Mouse (Mus musculus) embryonic facial prominence, embryonic 12.5 days (tissue): ENCODE results near the gene Med25. TPM values are rescaled to one million over a fixed set of nuclear protein-coding genes. Genes with fewer than 3 reads are reported as not detected.
A peak's percentile ranks its signal among the peaks of the same experiment; 100 is the strongest.

ENCODE experiments used
- ATAC-seq: fragments of 200-750 bp; cut with Nextera tagmentation; 2 replicates; pipeline ENCODE4 v1.8.0; 2017; ENCODE audit not compliant: insufficient number of reproducible peaks, insufficient read depth, low FRiP score, low TSS enrichment
- H3K27ac ChIP-seq: fragments of 300-500 bp; sonication (generic); 2 replicates; pipeline ENCODE4 v1.5.1; 2016; ENCODE audit warnings: mild to moderate bottlenecking
- H3K27me3 ChIP-seq: fragments of 300-500 bp; sonication (generic); 2 replicates; pipeline ENCODE4 v1.6.1; 2016; ENCODE audit warnings: mild to moderate bottlenecking, moderate library complexity
- H3K36me3 ChIP-seq: fragments of 300-500 bp; sonication (generic); 2 replicates; pipeline ENCODE4 v1.6.1; 2016; ENCODE audit warnings: mild to moderate bottlenecking
- H3K4me1 ChIP-seq: fragments of 300-500 bp; sonication (generic); 2 replicates; pipeline ENCODE4 v1.6.1; 2016
- H3K4me2 ChIP-seq: fragments of 300-500 bp; sonication (generic); replicated peaks from 2 replicates; pipeline ENCODE4 v1.6.1; 2016; ENCODE audit warnings: mild to moderate bottlenecking, moderate library complexity
- H3K4me3 ChIP-seq: fragments of 300-500 bp; sonication (generic); 2 replicates; pipeline ENCODE4 v1.5.1; 2016; ENCODE audit warnings: mild to moderate bottlenecking
- H3K9ac ChIP-seq: fragments of 300-500 bp; sonication (generic); 2 replicates; pipeline ENCODE4 v1.6.1; 2016; ENCODE audit warnings: mild to moderate bottlenecking, moderate library complexity
- H3K9me3 ChIP-seq: fragments of 300-500 bp; sonication (generic); 2 replicates; pipeline ENCODE4 v1.6.1; 2016; ENCODE audit warnings: mild to moderate bottlenecking, moderate library complexity
- WGBS: fragments of 180-500 bp; shearing (Covaris S2); methylation state at CpG from one replicate; pipeline ENCODE4 v1.1.7; 2016; 5-methylcytosine and 5-hydroxymethylcytosine counted together
- polyA plus RNA-seq: library from polyadenylated mRNA; unstranded; fragments of >200 nt; fragmentation: Nextera tagmentation; extraction: Ambion mirVana; gene quantifications from 2 replicates; pipeline ENCODE4 v1.2.1, GENCODE M21; 2016

Med25 gene
- polyA plus RNA-seq, 1 experiment from 2014 or later: 113 TPM

DNA sequence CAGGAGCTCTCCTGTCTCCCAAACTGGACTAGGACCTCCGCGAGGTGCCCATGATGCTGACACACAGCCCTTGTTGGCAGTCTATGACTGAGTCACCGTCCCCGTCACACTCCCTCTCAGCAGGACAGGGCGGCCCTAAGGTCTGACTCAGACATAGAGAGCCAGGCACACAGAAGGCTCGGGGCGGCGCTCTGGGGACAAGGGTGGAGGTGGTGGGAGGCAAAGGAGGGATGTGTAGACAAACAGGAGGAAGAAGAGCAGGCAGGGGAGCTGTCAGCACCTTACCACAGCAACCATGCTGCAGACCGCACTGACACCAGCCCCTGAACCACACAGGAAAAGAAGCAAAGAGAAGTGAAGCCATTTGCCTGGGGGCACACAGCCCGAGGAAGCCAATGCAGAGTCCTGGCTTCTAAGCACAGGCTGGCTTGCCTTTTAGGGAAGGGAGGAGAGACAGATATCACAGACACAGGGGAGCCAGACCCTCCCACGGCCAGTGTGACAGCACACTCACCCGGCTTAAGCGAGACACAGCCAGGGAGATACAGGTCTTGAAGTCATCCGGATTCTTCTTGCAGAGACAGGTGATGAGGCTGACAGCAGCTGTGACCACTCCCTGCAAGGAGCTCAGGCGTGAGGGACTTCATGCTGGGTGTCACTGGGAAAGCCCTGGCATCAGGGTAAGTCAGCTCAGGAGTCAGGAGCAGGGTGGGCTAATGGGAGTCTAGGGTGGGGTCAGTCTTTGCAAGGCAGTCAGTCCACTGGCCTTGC is 16.4 kb upstream of the Med25 start:
- no peak overlapping the region for H3K4me2 ChIP-seq
- ATAC-seq: no peak
- no peak overlapping the region for H3K27ac ChIP-seq
- H3K4me3 ChIP-seq: no peak overlapping the region
- no peaks in the 10 kb centered on the region for H3K4me1 ChIP-seq
- H3K9ac ChIP-seq: no peak overlapping the region
- no peaks in the 10 kb centered on the region for H3K9me3 ChIP-seq
- H3K27me3 ChIP-seq: no peaks in the 10 kb centered on the region
- peaks cover 97% of the 10 kb centered on the region for H3K36me3 ChIP-seq
- WGBS: 88% methylated on average over 15 of the region's 15 CpGs

DNA sequence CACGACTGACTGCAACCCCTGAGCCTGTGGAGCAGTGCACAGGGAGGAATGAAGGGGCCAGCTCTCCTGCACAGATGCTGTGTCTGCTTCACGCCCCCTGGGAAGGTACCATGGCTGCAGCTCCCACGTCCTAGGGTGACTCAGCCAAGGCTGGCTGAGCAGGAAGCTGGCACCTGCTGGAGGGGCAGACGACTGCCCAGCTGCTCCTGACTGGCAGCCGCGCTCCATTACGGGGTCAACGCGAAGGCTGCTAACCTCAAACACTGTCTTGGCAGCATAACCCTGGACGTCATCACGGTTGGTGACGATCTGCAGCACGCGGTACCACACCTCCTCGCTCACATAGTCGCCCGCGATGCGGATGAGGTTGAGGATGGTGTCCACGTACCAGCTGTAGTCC is 12.9 kb upstream of the Med25 start:
- Histone ChIP-seq H3K9me3 (no peaks in the 10 kb centered on the region), H3K27ac (0 out of 2 replicates have a peak overlapping the region, but pooled peaks have one; percentile 17), H3K4me2 (no peak overlapping the region), H3K9ac (no peak overlapping the region), H3K4me1 (peaks cover 13% of the 10 kb centered on the region), H3K27me3 (no peaks in the 10 kb centered on the region), H3K36me3 (peaks cover 90% of the 10 kb centered on the region), H3K4me3 (no peak overlapping the region)
- 95% methylated on average over 20 of the region's 20 CpGs for WGBS
- no peak for ATAC-seq

DNA sequence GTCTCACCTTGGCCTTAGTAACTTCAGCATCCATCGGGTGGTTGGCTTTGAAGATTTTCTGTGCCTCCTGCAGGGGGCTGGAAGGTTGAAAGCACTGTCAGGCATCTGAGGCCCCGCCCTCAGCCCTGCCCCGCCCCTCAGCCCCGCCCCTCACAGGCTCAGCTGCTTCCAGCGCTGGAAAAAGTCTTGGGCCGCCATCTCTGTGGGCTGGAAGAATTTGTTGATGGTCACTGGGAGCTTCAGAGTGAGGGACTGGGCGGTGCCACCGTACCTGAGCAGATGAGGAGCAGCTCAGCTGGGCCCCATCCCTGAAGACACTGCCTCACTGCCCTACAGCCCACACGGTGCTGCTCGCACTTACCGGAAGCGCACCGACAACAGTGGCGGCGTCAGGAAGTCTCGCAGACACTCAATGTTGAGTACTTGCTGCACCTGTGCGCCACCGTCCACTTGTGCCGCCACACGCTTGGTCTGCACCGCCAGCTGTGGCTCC is 8.8 kb upstream of the Med25 start:
- H3K4me1 ChIP-seq: peaks cover 29% of the 10 kb centered on the region

DNA sequence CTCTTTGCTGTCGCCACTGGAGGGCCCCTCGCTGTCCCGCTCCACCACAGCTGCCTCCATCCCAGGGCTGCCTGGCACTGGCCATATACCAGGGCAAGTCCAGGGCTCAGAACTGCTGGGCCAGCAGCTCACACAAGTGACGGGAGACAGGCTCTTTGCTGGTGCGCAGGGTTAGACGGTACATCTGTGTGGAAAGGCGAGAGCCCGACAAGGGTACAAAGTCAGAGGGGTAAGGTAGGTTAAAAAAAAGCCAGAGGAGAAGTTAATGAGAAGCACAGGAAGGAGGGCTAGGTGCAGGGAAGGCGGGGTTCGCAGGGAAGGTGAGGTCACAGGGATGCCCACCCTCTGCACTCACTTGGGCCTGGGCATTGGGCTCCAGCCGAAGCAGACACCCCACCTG is 8.1 kb upstream of the Med25 start:
- WGBS: 86% methylated on average over 11 of the region's 11 CpGs
- H3K4me3 ChIP-seq: no peak overlapping the region

More for the DNA sequence above, 8.8 kb upstream of the Med25 start:
- H3K36me3 ChIP-seq: peaks cover 69% of the 10 kb centered on the region
- H3K27me3 ChIP-seq: no peaks in the 10 kb centered on the region
- no peaks in the 10 kb centered on the region for H3K9me3 ChIP-seq
- peak overlapping the region; percentile 46; the same call in 1 of the 2 replicates for H3K27ac ChIP-seq
- 20% methylated on average over 21 of the region's 21 CpGs for WGBS
- H3K4me3 ChIP-seq: peak overlapping the region; percentile 21
- H3K4me2 ChIP-seq: peak overlapping the region; percentile 48
- H3K9ac ChIP-seq: no peak overlapping the region; the same call in 1 of the 2 replicates
- 0 out of 2 replicates have a peak, but pooled peaks have one; percentile 41 for ATAC-seq

DNA sequence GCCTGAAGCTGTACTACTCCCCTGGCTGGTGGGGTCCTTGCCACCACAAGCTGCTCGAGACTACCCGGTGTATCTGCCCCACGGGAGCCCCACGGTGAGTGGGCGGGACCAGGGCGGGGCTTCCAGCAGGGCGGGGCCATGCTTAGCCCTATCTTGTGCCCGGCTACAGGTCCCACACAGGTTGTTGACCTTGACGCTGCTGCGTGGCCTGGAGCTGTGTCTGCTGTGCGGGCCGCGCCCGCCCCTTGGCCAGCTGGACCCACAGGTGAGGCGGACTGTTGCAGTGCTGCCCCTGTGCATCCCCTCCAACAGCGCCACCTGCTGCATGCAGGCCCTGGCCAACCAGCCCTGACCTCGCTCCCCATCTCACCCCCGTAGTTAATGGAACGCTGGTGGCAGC is 6.1 kb upstream of the Med25 start:
- Histone ChIP-seq H3K36me3 (peaks cover 42% of the 10 kb centered on the region), H3K4me2 (no peak overlapping the region), H3K9ac (no peak overlapping the region), H3K4me3 (no peak overlapping the region), H3K27me3 (no peaks in the 10 kb centered on the region), H3K4me1 (peaks cover 38% of the 10 kb centered on the region), H3K9me3 (no peaks in the 10 kb centered on the region), H3K27ac (no peak overlapping the region)
- 41% methylated on average over 19 of the region's 19 CpGs for WGBS
- ATAC-seq: no peak

More for the DNA sequence above, 8.1 kb upstream of the Med25 start:
- Histone ChIP-seq H3K36me3 (peaks cover 63% of the 10 kb centered on the region), H3K4me1 (peaks cover 29% of the 10 kb centered on the region), H3K4me2 (no peak overlapping the region), H3K27ac (0 out of 2 replicates have a peak overlapping the region, but pooled peaks have one; percentile 46), H3K9me3 (no peaks in the 10 kb centered on the region), H3K9ac (no peak overlapping the region), H3K27me3 (no peaks in the 10 kb centered on the region)
- no peak for ATAC-seq

DNA sequence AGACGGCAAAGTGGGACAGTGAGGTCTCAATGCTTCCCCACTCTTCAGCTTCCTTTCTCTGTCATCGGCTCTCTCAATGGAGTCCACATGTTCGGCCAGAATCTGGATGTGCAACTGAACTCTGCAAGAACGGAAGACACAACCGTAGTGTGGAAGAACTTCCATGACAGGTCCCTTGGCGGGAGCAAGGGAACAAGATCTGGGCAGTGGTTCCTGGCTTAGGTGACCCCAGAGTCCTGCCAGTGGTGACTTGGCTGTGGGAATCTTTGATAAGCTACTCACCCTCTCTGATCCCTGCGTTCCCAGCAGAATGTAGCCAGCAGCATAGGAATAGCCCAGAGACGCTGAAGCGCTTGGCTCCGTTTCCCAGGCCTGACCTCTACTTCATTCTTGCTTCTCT is 4.0 kb upstream of the Med25 start:
- peak overlapping the region; percentile 70 for H3K9ac ChIP-seq
- peaks cover 42% of the 10 kb centered on the region for H3K4me1 ChIP-seq
- H3K36me3 ChIP-seq: peaks cover 24% of the 10 kb centered on the region
- peak overlapping the region; percentile 79 for H3K4me2 ChIP-seq
- no peak for ATAC-seq
- 33% methylated on average over 10 of the region's 10 CpGs for WGBS
- no peaks in the 10 kb centered on the region for H3K27me3 ChIP-seq
- H3K4me3 ChIP-seq: peak overlapping the region; percentile 60
- H3K9me3 ChIP-seq: no peaks in the 10 kb centered on the region
- H3K27ac ChIP-seq: peak overlapping the region; percentile 92

DNA sequence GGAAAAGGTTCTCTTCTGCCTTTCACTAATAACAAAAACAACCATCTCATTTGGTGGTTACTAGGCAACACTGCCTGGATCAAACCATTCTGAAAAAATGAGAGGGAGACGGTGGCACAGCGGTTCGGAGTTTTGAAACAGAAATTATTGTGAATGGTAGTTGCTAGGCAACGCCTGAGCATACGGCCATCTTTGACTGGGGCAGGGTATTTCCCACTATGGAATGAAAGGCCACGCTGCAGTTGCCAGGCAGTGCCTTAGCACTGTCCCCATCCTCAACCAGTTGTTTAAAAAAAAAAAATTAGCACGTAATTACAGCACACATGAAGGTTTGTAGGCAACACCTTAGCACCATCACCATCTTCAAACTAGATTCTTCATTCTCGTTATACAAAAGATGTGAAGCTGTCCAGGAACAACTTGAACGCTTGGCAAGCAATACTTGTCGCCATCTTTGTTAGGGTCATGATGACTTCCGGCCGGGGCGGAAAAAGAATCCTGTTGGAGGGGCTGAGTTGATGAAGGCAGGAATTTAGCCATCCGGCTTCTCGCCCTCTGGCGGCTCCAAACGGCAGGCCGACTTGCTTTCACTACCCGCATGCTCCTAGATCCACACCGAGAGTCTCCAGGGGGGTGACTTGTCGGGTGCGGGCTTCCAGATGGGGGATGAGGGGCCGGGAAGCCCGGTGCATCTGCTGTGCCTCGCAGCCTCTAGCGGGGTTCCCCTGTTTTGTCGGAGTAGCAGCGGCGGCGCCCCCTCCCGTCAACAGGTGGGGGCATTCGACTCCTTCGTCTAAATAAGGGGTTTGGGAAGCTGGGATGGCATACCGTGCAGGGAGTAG is 3.3 kb upstream of the Med25 start, which contains the start of gene Fuz:
Fuz (plus strand) TSS at position 487 of the 842 bp plus-strand sequence.
- H3K36me3 ChIP-seq: peaks cover 26% of the 10 kb centered on the region
- H3K4me2 ChIP-seq: peak within 1 kb of the TSS; percentile 79
- ATAC-seq: peak; percentile 36; the same call in 1 of the 2 replicates
- under 1% methylated on average over 34 of the region's 34 CpGs for WGBS
- H3K27ac ChIP-seq: peak within 1 kb of the TSS; percentile 92
- peak within 1 kb of the TSS; percentile 60 for H3K4me3 ChIP-seq
- H3K9me3 ChIP-seq: no peaks in the 10 kb centered on the region
- peaks cover 42% of the 10 kb centered on the region for H3K4me1 ChIP-seq
- H3K27me3 ChIP-seq: no peaks in the 10 kb centered on the region
- H3K9ac ChIP-seq: peak within 1 kb of the TSS; percentile 70

DNA sequence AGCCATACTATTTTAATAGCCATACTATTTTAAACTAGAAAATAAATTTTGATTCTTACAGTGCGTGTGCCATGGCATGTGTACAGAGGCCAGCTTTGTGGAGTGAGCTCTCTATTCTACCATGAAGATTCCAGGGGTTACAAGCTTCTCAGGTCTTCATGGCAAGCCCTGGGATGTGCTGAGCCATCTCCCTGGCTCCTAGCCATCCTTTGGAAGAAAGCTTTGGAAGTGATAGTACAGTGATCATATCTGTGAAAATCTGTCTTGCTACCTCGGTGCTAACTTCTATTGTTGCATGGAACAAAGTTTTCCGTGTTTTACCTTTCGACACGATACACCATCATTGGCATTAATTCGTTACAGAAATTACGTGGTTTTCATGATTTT is 2.7 kb upstream of the Med25 start:
- H3K4me1 ChIP-seq: peaks cover 45% of the 10 kb centered on the region
- H3K27me3 ChIP-seq: no peaks in the 10 kb centered on the region
- no peak for ATAC-seq
- H3K4me3 ChIP-seq: peak overlapping the region; percentile 60
- peak overlapping the region; percentile 92 for H3K27ac ChIP-seq
- no peaks in the 10 kb centered on the region for H3K9me3 ChIP-seq
- 65% methylated on average over 7 of the region's 7 CpGs for WGBS
- H3K4me2 ChIP-seq: peak overlapping the region; percentile 79
- H3K36me3 ChIP-seq: peaks cover 26% of the 10 kb centered on the region
- no peak overlapping the region for H3K9ac ChIP-seq

DNA sequence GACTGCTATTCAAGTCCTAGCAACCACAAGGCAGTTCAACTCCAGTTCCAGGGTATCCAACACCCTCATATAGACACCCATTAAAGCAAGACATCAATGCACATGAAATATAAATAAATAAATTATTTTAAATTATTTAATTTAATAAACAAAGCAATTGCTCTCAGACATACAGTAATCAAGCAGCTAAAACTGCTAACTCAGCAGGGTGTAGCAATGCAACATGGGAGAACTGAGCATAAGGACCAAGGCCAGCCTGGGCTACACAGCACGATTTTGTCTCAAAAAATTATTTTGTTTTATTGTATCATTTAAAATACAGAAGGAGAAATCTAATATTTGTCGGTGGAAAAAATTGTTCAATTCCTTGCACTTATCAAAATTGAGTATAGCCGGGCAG is 1.7 kb upstream of the Med25 start:
- no peak overlapping the region for H3K27ac ChIP-seq
- no peak overlapping the region for H3K4me2 ChIP-seq
- peaks cover 22% of the 10 kb centered on the region for H3K36me3 ChIP-seq
- peaks cover 45% of the 10 kb centered on the region for H3K4me1 ChIP-seq
- ATAC-seq: no peak
- H3K27me3 ChIP-seq: no peaks in the 10 kb centered on the region
- WGBS: 86% methylated on average over 3 of the region's 3 CpGs
- H3K9me3 ChIP-seq: no peaks in the 10 kb centered on the region
- H3K9ac ChIP-seq: no peak overlapping the region
- H3K4me3 ChIP-seq: no peak overlapping the region

DNA sequence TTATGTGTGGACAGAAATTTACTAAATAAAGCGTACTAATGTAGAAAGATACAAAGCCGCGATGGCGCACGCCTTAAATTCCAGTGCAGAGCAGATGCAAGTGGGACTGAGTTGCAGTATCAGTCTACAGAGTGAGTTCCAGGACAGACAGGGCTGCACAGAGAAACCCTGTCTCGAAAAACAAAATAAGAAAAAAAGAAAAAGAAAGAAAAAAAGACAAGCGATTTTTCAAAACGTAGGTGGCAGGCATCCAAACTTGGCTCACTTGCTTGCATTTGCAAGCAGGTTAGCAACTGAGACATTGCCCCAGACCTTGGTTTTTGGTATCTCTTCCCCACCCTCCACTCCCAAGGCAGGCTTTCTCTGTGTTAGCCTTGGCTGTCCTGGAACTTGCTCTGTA is 685 bp upstream of the Med25 start:
- Histone ChIP-seq H3K27ac (peak overlapping the region; percentile 94), H3K9me3 (no peaks in the 10 kb centered on the region), H3K36me3 (peaks cover 25% of the 10 kb centered on the region), H3K4me1 (peaks cover 39% of the 10 kb centered on the region), H3K9ac (peak overlapping the region; percentile 24; the same call in 1 of the 2 replicates), H3K4me3 (peak overlapping the region; percentile 22; the same call in 1 of the 2 replicates), H3K27me3 (no peaks in the 10 kb centered on the region), H3K4me2 (peak overlapping the region; percentile 46)
- no peak for ATAC-seq
- 29% methylated on average over 8 of the region's 8 CpGs for WGBS

DNA sequence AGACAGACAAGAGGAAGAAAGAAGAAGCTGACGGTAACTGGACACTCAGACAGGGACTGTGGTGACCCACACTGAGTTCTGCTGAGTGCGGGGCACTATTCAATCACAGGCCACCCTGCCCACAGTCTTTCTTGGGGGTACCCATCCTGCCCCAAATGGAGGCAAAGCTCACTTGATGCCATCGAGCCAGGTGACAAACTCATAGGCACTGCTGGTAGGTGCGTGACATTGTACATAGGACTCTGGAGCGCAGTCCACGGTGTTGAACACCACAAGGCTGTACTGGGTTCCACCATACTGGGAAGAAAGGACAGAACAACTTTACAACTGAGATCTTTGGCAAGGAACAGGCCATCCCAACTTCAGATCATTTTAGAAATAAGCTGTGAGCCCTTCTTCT is 901 bp downstream of the Med25 start:
- H3K9me3 ChIP-seq: no peaks in the 10 kb centered on the region
- no peak for ATAC-seq
- H3K4me2 ChIP-seq: peak overlapping the region; percentile 91
- 25% methylated on average over 6 of the region's 6 CpGs for WGBS
- H3K27ac ChIP-seq: peak overlapping the region; percentile 93; the same call in 1 of the 2 replicates
- peak overlapping the region; percentile 80 for H3K9ac ChIP-seq
- peaks cover 36% of the 10 kb centered on the region for H3K36me3 ChIP-seq
- H3K4me3 ChIP-seq: peak overlapping the region; percentile 68
- H3K4me1 ChIP-seq: peaks cover 31% of the 10 kb centered on the region
- no peaks in the 10 kb centered on the region for H3K27me3 ChIP-seq
